Mouse (Mus musculus) ovary, postnatal 10 days (tissue): Measurements from ENCODE around the gene Esyt3.

Experiments
- DNase-seq: peaks from one replicate; pipeline ENCODE4 v3.0.0; 2022; ENCODE audit warnings: low spot score

The Esyt3 gene

DNA sequence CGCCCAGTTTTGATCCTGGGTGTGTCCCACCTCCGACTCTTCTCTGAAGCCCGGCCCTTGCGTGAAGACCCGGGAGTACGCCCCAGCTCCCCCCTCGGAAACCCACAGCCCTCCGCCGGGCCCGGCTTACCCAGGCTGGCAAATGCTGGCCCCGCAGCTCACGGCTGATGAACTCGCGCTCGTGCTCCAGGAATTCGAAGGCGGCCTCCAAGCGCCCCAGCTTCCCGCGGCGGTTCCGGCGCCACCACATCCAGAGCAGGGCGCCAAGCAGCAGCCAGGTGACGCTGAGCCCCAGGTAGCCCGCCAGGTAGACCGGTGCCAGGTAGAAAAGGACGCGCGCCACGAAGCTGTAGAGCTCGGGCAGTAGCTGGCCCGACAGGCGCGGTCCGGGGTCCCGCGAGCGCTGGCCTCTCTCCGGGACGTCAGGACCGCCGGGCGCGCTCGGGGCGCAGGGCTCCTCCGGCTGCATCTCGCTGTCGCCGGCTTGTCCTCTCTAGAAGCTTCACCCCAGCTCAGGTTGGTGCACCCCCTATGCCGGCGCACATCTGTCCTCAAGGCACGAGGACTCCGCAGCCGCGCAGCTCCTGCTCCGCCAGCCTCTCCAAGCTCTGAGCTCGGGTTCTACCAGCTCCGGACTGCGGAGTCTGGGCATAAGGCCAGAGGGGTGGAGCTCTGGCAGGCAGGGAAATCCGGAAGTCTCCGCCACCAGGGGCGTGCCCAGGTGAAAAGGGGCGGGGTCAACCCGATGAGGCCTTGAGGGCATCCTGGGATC, at the start of gene Esyt3:
TSS of gene Esyt3 (minus strand) at position 637 of the 772 bp plus-strand sequence.
- peak; percentile 53 for DNase-seq

DNA sequence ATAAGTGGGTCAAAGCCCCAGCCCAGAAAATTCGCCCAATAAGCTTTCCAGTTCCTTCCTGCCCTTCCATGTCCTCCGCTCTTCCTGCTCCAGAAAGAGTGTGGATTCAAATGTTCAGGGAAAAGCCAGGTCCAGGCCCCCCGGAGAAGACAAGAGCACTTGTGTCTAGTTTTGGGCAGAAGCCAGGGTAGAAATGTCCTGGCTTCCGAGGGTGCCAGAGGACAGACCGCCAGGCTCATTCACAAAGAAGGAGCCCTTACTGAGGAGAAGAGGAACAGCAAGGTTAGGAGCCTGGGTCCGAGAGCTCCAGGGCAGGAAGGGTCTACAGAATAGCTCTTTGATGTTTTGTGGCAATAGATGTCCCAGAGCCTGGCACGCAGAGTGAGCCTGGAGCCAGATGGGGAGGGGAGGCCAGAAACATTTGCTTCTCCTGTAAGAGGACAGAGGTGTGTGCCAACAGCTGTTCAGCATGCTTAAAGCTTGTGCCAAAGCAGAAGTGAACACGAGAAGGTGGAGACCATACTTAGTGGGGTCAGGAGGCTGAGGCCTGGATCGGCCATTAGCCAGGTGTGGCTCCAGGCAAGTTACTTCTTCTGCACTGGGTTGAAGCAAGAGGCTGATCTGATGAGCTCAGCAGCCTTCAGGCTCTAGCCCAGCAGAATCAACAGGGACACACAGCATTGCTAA, 43.1 kb upstream of the Esyt3 start:
- DNase-seq = no peak

DNA sequence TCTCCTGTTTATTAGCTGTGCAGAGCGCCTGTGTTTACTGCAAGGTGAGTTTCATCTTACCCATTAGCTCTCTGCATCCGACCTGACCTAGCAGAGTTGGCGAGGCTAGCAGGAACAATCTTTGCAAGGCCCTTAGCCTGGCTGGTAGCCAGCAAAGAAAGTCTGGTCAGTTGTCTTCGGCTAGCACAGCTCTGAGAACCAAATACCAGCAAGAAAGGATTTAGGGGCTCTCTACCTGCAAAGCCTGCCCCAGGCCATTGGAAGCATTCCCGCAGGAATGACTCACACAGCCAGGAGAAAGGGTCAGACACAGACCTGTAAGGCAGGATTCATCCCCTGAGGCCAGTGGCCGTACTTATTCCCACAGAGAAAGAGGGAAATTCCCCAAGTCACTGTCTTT, 42.4 kb upstream of the Esyt3 start:
- DNase-seq = no peak

DNA sequence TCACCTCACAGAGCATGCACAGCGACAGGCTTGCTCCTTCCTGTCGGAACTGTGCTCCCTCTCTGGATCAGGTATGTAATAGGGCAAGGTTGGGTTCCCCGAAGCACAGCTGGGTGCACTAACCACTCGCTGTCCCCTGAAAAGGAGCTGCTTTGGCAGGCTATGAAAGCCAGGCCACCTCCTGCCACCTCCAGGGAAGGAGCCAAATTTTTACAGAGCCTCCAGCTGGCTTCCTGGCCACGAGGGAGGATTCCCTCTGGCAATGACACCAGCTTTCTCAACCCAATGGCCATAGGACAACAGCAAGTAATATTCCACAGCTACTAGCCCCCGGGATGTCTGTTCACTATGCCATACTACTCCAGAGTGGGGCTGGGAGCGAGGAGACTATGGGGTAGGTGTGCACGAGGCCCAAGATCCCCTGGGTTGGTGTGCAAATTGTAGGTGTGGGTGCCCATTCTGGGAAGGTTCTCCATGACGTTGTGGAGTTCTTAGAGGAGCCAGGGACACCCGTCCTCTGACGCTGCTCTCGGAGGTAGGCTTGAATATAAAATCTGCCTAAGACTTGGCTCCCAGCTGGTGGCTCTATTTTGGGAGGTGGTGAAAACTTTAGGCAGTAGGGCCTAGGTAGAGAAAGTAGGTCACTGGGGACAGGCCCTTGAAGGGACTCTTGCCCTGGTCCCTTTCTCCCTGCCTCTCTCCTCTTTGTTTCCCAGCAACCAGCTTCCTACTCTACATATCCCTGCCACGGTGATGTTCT, 38.9 kb upstream of the Esyt3 start:
- DNase-seq = no peak

DNA sequence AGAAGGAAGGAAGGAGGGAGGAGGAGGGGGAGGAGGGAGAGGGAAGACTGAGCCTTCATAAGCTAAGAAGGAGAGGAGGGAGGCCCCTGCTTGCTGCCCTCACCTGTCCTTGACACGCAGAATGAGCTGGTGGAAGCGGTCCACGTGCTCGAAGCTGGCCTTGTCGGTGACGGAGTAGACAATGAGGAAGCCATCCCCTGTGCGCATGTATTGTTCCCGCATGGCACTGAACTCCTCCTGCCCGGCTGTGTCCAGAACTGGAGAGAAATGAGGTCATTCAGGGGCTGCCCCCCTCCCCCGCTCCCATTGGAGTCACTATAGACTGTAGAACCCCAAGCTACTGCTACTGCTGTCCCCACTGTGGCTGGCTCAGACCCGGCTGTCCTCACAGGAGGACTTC, 36.0 kb upstream of the Esyt3 start:
- DNase-seq = no peak

DNA sequence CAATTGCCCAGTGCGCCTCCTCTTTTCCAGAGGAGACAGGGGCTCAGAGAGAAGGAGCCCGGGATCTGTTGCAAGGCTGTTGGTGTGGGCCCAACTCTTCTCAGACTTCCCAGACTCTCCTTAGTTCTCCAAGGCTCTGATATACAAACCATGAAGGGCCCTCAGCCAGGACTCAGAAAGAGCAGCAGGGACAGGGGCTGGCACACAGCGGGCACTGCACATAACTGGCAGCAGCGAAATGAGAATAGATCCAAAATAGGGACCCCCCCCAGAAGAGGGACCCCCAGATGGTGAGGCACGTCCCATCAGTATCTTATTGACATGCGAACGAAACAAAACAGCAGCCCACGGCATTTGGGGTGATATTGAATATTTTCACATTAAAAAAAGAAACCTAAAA, 34.8 kb upstream of the Esyt3 start:
- DNase-seq = no peak

DNA sequence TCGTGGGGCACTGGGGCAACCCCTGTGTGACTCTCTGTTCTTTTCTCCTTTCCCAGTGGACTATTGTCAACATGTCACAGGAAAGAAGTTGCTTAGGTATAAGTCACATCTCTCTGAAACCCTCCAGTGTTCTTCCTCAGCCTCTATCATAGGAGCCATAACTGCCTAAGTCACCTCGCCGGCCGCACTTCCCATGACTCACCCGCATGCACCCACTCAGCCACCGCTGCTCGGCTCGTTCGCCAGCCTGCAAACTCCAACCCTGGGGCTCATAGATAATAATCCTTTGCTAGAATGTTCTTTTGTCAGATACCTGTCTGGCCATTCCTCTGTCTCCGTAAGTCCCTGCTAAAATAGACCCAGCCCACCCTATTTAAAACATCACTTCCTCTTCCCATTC, 33.2 kb upstream of the Esyt3 start:
- no peak for DNase-seq

DNA sequence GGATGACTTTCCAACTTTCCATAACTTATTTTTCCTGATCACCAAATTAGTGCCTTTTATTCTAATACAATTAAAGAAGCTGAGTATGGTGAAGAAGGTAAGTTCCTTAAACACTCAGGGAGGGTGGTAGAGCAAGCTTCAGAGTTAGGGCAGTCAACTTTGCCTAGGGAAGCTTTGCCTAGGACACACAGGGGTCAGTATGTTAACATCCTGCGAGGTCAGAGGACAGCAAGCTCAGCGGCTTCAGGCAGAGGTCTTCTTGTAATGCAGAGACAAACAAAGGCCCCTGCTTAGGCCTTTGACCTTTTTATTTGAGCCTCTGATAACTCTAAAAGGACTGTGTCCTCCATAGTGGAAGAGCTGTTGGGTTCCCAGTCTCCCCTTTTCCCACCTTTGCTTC, 32.4 kb upstream of the Esyt3 start:
- DNase-seq = no peak

DNA sequence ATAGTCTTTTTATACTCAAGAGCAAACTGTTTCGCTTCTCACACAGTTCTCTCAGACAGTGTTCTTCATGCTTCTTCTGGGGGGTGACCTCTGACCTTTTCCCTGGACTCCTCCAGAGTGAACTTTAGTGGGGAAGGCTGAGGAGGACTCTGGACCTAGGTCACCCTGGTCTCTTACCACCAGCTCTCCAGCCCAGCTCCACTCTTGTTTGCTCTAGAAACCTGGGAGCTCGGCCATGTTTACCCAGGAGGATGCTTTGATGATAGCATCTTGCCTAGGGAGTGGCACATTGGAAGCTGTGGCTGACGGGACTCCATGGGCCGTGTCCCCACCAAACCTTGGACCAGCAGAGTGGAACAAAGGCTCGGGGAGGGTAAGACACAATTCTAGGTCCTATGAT, 31.8 kb upstream of the Esyt3 start:
- DNase-seq = no peak

DNA sequence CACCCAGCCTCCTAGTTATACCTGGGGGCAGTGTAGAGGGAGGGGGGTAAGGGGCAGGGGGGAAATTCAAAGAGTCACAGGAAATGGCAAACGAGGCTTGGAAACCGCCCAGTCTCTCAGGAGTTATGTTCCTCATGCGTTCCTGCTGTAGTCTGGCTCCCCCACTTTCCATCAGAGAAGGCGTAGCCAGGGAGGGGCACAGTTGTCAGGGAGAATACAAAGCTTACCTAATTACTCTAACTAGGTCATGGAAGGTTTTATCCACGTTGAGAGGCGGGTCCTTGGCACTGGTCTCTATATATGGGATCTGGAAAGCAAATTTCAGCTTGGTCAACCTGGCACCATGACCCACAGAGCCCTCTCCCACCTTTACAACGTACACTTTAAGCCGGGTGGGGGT, 31.1 kb upstream of the Esyt3 start:
- DNase-seq = no peak

DNA sequence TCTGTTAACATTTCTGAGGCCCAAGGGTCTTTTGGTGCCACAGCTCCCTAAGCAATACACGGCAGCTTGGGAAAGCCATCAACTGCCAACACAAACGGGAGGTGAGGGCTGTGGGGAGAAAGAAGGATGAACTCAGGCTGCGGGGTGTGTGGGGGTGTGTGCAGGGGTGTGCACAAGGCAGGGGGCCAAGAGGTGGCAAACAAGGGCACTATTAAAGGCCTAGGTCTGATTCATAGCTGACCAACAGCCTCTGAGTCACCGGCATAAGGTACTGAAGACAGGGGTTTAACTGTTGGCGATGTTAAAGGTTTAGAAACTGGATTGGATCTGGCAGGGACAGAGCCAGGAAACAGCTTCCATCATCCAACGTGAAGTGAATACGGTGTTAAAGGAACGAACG, 30.5 kb upstream of the Esyt3 start:
- no peak for DNase-seq

DNA sequence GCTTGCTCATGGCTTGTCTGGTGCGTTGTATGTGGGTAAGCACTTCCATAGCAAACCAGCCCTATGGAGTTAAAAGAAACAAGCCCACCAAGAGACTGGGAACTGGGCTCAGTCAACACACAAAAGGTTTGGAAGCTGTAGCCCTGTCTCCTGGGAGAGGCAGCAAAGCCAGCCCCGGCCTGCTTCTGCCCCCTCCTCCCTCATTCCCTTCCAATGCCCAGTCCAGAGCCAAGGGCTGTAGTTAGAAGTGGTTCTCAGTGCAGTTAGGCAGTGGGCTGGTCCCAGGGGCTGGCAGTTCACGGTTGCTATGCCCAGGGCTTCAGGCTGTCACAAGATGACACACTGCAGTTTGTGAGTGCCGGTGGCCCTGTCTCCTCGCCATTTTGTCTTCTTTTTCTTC, 29.7 kb upstream of the Esyt3 start:
- DNase-seq = no peak

DNA sequence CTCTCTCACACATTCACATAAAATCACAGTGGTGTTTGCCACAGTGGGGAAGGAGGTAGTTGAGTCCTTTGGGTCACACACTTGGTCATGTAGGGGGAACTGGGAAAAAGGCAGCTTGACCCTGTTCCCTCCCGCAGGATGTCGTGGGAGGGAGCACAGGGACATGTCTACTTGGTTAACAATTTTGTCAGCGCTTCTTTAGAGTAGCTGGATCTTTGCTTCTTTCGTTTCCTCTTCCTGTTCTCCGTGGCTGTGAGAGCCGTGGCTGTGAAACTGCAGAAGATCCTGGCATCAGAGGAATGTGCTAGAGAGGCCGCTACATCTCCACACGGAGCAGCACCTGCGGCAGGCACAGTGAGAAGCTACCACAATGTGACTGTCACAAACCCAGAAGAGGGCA, 24.2 kb upstream of the Esyt3 start:
- no peak for DNase-seq

DNA sequence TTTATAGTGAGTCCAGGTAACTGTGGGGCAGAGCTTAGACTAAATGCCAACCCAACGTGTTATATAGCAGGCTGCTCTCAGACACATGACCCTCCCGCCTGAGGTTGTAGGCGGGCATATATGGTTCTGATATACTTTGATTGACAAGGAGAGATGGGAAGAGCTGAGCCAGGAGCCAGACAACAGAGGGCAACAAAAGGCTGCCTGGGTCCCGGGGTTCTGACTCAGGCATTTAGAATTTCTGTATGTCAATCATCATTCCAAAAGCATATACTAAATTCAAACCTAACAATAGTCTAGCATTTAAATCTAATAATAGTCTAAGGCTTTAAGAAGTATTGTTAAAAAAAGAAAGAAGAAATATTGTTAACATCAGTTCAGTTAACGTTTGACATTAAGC, 20.8 kb upstream of the Esyt3 start:
- no peak for DNase-seq

DNA sequence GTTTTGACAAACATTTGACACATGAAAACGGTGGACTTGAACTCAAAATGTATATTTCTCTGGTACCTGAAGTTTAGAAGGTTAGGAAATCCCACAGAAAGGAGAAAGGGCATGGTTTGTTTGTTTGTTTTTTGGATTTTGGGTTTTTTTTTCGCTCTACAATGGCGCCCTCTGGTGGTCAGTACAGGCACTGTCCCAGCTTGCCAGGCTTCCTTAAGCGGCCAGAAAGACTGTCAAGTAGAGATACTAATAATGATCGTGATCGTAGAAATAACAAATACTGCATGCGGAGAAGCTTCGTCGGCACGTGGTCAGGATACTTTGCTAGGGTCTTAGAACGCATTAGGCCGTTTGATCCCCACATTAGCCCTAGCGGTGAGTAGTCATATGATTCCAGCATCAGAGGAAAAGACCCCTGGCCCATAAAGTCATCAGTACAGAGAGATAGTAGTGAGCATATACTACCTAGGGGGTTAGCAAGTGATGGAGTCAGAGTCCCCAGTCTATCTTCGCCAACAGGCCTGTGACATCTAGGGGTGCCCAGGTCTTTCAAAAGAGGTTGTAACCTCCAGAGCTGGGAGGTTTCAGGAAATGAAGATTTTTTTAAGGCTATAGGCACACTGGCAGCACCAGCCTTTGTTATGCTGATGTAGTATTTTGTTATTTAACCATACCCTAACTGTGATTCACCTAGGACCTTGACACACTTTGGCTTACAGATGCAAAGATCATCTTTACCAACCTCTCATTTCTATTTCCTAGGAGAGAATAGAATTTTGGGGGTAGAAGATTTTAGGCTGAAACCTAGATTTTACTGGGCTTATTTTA, 18.4 kb upstream of the Esyt3 start:
- peak; percentile 52 for DNase-seq

DNA sequence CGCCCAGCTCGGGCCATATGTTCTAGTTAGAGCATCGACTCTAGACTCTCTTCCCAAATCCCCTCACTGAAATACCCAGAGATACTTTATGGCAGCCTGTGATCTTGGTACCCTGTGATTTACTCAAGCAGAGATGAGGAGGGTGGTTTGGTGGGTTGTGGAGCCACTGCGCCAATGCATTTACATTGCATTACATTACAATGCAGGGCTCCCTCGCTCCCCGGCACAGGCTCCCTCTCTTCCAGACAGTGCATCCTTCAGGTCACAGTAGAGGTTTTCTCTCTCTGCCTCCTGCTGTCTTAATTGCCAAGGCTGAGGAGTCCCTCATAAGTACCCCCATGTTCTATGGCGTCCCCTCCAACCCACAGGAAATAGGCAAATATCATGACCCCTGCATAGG, 10.1 kb upstream of the Esyt3 start:
- no peak for DNase-seq

DNA sequence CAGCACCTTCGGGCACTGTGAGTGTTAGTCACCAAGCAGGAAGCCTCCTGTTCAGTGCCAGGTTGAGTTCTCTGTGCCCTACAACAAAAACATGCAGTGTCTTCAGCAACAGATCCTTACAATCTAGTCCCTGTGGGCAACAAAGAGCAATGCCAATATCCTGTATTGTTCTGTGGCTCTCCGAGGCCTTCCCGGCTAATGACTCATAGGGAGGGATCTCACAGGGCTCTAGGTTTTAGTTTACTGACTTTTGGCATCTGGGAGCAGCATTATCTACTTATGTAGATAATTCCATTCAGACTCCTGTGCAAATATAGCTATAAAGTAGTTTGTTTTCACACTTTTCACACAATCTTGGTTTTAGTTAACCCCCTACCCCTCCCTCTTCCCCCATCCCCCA, 7.5 kb upstream of the Esyt3 start:
- no peak for DNase-seq

DNA sequence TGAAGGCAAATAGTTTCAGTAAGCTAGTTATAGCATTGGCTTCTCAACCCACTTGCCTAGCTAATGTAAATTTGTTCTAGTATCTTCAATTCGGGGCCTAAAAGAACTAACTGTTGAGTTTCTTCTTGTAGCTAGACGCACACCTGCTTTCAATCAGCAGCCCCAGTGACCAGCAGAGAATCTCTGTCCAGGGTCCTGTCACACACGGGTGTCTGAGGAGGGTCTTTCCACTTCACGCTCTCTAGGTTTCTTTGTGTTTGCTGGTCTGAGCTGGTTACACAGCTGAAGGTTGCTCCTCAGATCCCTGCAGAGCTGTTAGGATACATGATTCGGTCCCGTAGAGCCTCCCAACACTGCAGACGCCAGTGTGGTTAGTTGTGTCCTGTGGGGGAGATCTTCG, 4.7 kb upstream of the Esyt3 start:
- no peak for DNase-seq

DNA sequence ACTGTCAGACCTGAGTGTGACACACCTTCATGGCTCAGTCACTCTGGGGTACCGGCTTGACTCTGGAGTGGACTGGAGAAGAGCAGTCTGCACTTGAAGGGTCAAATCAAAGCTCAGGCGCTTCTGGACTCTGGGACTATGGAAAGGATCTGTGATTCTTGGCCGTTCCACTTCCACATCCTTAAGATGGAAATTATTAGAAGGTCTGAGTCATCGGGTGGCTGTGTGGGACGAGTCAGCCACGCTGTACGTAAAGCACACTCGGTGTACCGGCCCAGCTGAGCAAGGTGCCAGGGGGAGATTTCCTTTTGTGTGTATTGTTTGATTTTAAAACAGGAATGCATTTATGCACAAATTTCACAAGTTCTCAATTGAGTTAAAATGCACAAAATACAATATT, 3.6 kb upstream of the Esyt3 start:
- DNase-seq = no peak

DNA sequence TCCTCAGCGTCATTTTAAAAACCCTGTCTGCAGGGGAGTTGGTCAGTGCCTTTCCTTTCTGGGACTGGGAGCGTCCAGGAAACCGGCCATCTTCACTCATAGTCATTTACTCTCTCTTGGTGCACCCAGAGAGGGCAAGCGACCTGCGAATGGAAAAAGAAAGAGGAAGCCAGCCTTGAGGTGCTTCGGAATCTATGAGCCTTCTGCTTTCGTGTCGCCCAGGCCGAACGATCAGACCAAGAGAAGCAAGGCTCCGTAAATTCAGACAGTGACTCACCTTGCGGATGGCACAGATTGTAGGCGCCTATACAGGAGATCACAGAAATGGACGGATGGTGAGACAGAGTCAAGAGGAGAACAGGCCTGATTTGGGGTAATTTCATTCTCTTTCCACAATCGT, 655 bp upstream of the Esyt3 start:
- DNase-seq = no peak

DNA sequence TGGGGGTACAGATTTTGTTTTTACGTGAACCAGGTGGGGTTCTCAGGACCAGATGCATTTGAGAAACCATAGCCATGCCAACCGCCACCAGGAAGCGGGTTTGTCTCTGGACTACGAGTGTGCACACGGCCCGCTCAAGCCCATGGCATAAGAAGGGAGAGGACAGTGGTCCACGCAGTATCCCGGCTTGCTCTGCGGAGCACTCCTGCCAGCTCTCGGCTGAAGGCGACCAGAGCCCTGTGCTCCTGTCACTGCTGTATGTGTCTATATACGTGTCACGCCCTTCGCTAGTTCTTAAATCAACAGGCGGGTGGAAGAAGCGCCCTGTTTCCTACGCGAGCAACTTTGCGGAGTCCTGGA, 816 bp downstream of the Esyt3 start:
- DNase-seq = no peak

DNA sequence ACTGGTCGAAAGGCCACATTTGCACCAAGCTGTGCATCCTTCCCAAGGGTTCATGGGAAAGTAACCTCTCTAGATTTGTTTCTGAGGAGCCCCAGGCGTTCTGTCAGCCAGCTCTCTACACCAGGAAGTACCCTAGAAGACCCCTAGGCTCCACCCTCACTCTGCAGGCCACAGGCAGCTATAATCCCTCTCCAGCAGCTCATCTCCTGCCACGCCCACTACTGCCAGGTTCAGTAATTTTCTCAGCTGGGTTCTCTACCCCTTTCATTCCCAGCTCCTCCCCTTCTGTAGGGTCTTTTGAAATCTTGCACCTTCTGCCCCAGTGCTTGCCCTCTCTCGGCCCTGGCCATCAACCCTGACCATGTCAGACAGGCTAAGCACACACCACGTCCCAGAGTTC, 2.4 kb downstream of the Esyt3 start:
- no peak for DNase-seq
